Mouse (Mus musculus) gonadal fat pad, adult 2 months (tissue): Measurements from ENCODE around the gene Fbxw10. TPM values are rescaled to one million over a fixed set of nuclear protein-coding genes. Genes with fewer than 3 reads are reported as not detected.

Experiments used
- DNase-seq: peaks from one replicate; pipeline ENCODE4 v3.0.0-alpha.2; 2012; ENCODE audit warnings: low read depth
- polyA plus RNA-seq: library from polyadenylated mRNA; depleted of rRNA; stranded (reverse); fragments of >200 nt; gene quantifications from 2 replicates; pipeline ENCODE4 v1.2.3, GENCODE M21; 2012; rRNA removed

Fbxw10 gene
- polyA plus RNA-seq, 1 experiment = 0.42 TPM

DNA sequence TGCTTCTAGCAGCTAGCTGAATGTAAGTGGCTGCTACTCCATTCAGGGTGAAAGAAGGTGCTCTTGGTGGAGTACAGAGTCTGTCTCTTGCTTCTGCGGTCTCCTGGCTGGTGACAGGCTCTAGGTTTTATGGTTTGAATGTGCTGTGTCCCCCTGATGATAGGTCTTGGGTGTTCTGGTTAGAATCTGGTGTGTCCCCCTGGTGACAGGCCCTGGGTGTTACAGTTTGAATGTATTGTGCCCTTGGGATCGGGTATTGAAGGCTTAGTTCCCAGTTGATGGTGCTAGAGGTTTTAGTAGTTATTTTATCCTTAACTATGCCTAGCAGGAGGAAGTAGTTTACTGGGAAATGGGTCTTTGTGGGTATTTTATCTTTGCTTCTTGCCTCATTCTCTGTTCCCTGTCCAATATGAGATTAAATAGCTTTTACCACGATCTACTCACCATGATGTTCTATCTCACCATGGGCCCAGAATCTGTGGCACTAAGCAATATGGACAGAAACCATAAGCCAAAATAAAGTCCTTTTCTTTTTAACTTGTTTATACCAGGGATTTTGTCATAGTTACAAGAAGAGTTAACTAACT, 62.9 kb downstream of the Fbxw10 start:
- no peak for DNase-seq

DNA sequence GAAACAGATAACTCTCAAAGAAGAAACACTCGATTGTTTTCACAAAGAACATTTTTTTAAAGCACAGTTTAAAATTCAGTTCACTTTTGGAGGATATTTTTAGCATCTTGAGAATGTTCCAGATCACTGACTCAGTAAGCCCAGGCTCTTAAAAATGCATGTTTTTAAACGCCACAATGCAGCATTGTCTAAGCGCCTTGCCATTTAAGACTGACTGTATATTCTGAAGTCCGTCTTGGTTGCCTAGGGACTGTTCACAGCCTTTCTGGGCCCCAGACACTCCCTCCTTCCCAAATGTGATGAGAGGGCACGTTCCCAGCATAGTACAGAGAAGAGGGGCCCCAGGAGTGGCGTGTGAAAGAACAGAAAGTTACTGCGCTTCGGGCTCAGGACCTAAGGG, 64.5 kb downstream of the Fbxw10 start:
- DNase-seq = no peak

DNA sequence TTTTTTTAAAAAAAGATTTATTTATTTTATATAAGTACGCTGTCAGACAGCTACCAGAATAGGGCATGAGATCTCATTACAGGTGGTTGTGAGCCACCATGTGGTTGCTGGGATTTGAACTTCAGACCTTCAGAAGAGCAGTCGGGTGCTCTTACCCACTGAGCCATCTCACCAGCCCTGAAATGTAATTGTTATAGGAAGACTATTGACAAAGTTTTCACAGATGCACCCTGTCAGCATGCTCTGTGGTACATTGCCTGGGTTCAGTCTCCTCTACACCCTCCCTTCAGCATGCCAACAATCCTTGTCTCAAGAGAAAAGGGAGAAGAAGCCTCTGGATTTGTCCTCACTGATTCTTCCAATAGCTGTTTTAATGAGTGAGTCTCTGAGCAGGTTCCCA, 66.3 kb downstream of the Fbxw10 start:
- no peak for DNase-seq

GRCm38 (mm10) chr11:62914532-62914931, 67.7 kb downstream of the Fbxw10 start:
- DNase-seq = no peak

DNA sequence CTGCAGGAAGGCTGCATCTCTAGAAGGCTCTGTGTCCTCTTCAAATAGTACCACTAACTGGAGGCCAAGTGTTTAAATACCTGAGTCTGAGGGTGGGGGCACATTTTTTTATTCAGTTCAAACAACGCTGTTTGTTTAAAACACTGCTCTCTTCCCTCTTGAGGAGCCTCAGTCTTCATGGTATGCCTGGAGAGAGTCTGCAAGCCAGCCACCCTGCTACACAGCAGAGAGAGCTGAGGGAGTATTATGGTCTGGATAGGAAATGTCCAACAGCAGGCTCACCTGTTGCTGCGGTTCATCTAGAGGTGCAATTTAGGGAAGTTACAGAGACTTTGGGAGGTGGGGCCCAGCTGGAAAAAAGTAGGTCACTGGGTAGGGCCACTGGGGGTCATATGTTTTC, 68.6 kb downstream of the Fbxw10 start:
- DNase-seq = no peak

GRCm38 (mm10) chr11:62916765-62917164, 69.9 kb downstream of the Fbxw10 start:
- no peak for DNase-seq

- no peak for DNase-seq
These were observed 73.3 kb downstream of the Fbxw10 start for GRCm38 (mm10) chr11:62919946-62920742.

GRCm38 (mm10) chr11:62920743-62921050, 73.8 kb downstream of the Fbxw10 start:
- DNase-seq = no peak

DNA sequence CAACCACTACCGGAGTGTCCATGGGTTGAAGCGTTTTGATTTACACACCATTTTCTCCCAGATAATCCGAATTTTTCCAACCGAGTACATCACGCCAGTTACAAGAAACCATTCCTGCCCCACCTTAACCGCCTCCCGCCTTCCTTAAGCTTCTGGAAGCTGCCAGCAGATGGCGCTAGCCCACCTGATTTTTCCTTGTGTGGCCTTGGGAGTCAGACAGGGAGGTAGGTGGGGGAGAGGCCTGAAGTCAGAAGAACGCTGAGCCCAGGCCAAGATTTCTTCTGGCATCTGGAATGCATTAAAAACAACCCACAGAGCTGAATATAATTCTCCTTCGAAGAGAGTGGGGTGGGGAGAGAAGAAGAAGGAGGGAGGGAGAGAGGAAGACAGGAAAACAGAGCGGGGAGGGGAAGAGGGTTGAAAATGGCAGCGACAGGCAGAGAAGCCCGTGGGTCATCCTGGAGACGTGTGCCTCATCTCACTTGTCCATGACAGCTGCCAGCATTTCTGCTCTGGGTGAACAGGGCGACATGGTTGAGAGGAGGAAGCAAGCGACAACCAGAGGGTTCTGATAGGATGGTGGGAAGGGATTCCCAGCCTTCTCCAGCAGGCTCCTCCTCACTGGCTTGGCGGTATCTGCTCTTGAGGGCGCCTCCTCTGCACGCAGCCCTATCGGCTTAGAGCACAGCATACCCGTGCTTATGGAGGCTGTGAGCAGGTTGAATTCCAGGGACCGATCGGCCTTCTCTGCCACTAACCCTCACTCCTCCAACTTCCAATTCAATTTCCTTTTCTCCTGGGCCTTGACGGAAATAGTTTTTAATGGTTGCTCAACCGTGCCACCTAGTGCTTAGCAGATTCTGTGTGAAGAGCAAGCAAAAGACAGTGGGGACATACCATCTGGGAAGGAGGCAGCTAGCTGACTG, 74.4 kb downstream of the Fbxw10 start:
- no peak for DNase-seq

GRCm38 (mm10) chr11:62924091-62924761, 77.4 kb downstream of the Fbxw10 start:
- no peak for DNase-seq

Other genes starting within 250 kb of the Fbxw10 start
- 9.1 and 14.0 TPM in 2 replicates for gene Lrrc75a, start 198.5 kb upstream of the Fbxw10 start, polyA plus RNA-seq
- gene Mmgt2, start 198.4 kb upstream of the Fbxw10 start, polyA plus RNA-seq = 50.9 and 64.9 TPM in 2 replicates
- gene Zfp287, start 115.2 kb upstream of the Fbxw10 start, polyA plus RNA-seq = 1.5 and 1.6 TPM in 2 replicates
- gene Gm10428, start 94.0 kb upstream of the Fbxw10 start, polyA plus RNA-seq = not detected in 2 replicates
- gene Zfp286, start 57.6 kb upstream of the Fbxw10 start, polyA plus RNA-seq = 0.44 and 1.4 TPM in 2 replicates
- 4.9 and 7.3 TPM in 2 replicates for gene Trim16, start 26.8 kb upstream of the Fbxw10 start, polyA plus RNA-seq
- 39.6 and 50.4 TPM in 2 replicates for gene Tvp23b, start 32.4 kb downstream of the Fbxw10 start, polyA plus RNA-seq
- gene Cdrt4, start 104.1 kb downstream of the Fbxw10 start, polyA plus RNA-seq = 1.2 and 2.7 TPM in 2 replicates
- gene Tekt3, start 214.6 kb downstream of the Fbxw10 start, polyA plus RNA-seq = 0.11 and 0.44 TPM in 2 replicates